Mouse (Mus musculus) olfactory bulb, adult 2 months (tissue): ENCODE data around the gene Rmdn2.
A peak's percentile ranks its signal among the peaks of the same experiment; 100 is the strongest.

Experiments used
- CTCF ChIP-seq: fragments of 200-500 bp; IDR thresholded peaks from 2 replicates; pipeline ENCODE4 v1.5.1; 2012; ENCODE audit warnings: low read depth, mild to moderate bottlenecking, low read length, moderate library complexity; ENCODE audit not compliant: insufficient read depth
- POLR2A ChIP-seq: fragments of 200-500 bp; IDR thresholded peaks from 2 replicates; pipeline ENCODE4 v1.6.1; 2012; ENCODE audit warnings: mild to moderate bottlenecking, low read depth, low read length, moderate library complexity; ENCODE audit not compliant: insufficient read depth

GRCm38 (mm10) chr17:79614691-79615588 lies 3.3 kb downstream of the Rmdn2 start:
- peak; percentile 83 for TF ChIP-seq POLR2A
- TF ChIP-seq CTCF, result no peak
